Mouse (Mus musculus) intestine, embryonic 14.5 days (tissue): ENCODE data around the gene Tomm7. TPM values are rescaled to one million over a fixed set of nuclear protein-coding genes. Genes with fewer than 3 reads are reported as not detected.
"Not testable (repeated sequence)": the region's sequence is repeated elsewhere in the genome, so short reads cannot be mapped to it uniquely, and the experiment has no call there.

Source experiments
- ATAC-seq: fragments of 200-750 bp; cut with Nextera tagmentation; replicated peaks from 2 replicates; pipeline ENCODE4 v1.8.0; 2017; ENCODE audit warnings: low read depth, moderate number of reproducible peaks, moderate TSS enrichment, moderate library complexity; ENCODE audit not compliant: low FRiP score, low TSS enrichment
- DNase-seq: peaks from one replicate; pipeline ENCODE4 v3.0.0-alpha.2; 2018; ENCODE audit warnings: low spot score
- H3K27ac ChIP-seq: fragments of 300-500 bp; sonication (generic); 2 replicates; pipeline ENCODE4 v1.5.1; 2014; ENCODE audit warnings: low read depth, mild to moderate bottlenecking, control low read depth
- H3K27me3 ChIP-seq: fragments of 300-500 bp; sonication (generic); replicated peaks from 2 replicates; pipeline ENCODE4 v1.6.1; 2014; ENCODE audit warnings: low read length, control low read depth; ENCODE audit not compliant: control insufficient read depth, insufficient read depth
- H3K36me3 ChIP-seq: fragments of 300-500 bp; sonication (generic); 2 replicates; pipeline ENCODE4 v1.6.1; 2014; ENCODE audit warnings: low read length, control low read depth; ENCODE audit not compliant: control insufficient read depth, insufficient read depth
- H3K4me1 ChIP-seq: fragments of 300-500 bp; sonication (generic); replicated peaks from 2 replicates; pipeline ENCODE4 v1.6.1; 2014; ENCODE audit warnings: low read length, control low read depth, mixed read lengths; ENCODE audit not compliant: control insufficient read depth, insufficient read depth
- H3K4me2 ChIP-seq: fragments of 300-500 bp; sonication (generic); 2 replicates; pipeline ENCODE4 v1.6.1; 2014; ENCODE audit warnings: low read length
- H3K4me3 ChIP-seq: fragments of 300-500 bp; sonication (generic); 2 replicates; pipeline ENCODE4 v1.5.1; 2014; ENCODE audit warnings: low read depth, low read length, control low read depth, mixed read lengths
- H3K9ac ChIP-seq: fragments of 300-500 bp; sonication (generic); 2 replicates; pipeline ENCODE4 v1.6.1; 2014; ENCODE audit warnings: mild to moderate bottlenecking, low read length
- H3K9me3 ChIP-seq: fragments of 300-500 bp; sonication (generic); 2 replicates; pipeline ENCODE4 v1.6.1; 2016; ENCODE audit warnings: low read length, control low read depth; ENCODE audit not compliant: control insufficient read depth
- WGBS: fragments of 180-500 bp; shearing (Covaris S2); extraction: QIAGEN DNeasy Blood & Tissue Kit; methylation state at CpG from one replicate; pipeline ENCODE4 v1.1.7; 2014; 5-methylcytosine and 5-hydroxymethylcytosine counted together
- polyA plus RNA-seq: library from polyadenylated mRNA; unstranded; fragments of >200 nt; fragmentation: Nextera tagmentation; extraction: Ambion mirVana; gene quantifications from 2 replicates; pipeline ENCODE4 v1.2.1, GENCODE M21; 2014

Tomm7 gene
- polyA plus RNA-seq, 1 experiment from 2014 or later, result 152 TPM

DNA sequence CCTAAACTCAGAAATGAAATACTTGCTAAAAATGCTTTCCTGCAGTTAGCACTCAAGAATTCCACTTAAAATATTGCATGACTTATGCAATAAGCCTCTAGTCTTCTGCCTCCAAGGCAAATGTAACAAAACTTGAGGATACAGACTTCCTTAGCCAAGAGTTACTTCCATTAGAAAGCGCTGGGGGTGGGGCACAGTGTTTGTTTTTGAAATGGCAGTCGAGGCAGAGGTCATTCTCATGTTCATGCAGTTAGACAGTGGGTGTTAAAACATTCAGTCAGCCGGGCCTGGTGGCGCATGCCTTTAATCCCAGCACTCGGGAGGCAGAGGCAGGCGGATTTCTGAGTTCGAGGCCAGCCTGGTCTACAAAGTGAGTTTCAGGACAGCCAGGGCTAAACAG is 5.8 kb downstream of the Tomm7 start:
- Histone ChIP-seq H3K4me1 (peaks cover 4% of the 10 kb centered on the region), H3K36me3 (peaks cover 27% of the 10 kb centered on the region), H3K27ac (no peak overlapping the region), H3K9ac (no peak overlapping the region), H3K9me3 (no peaks in the 10 kb centered on the region), H3K4me2 (no peak overlapping the region), H3K4me3 (no peak overlapping the region), H3K27me3 (0 out of 2 replicates have a peak, but pooled peaks cover under 1% of the 10 kb centered on the region)
- WGBS, result 89% methylated on average over 7 of the region's 7 CpGs
- ATAC-seq (no peak), DNase-seq (peak; percentile 21)

GRCm38 (mm10) chr5:23835691-23836090 is 8.3 kb downstream of the Tomm7 start:
- WGBS, result 70% methylated on average over 1 of the region's 1 CpGs
- not testable (repeated sequence) for H3K9ac ChIP-seq, ATAC-seq, H3K27ac ChIP-seq, H3K4me1 ChIP-seq, H3K9me3 ChIP-seq, H3K4me3 ChIP-seq, H3K4me2 ChIP-seq
- DNase-seq, result peak; percentile 7
- H3K27me3 ChIP-seq, result peaks cover 12% of the 10 kb centered on the region; the same call in 1 of the 2 replicates
- peaks cover 18% of the 10 kb centered on the region for H3K36me3 ChIP-seq

GRCm38 (mm10) chr5:23830897-23831752 is 12.8 kb downstream of the Tomm7 start:
- no peaks in the 10 kb centered on the region for H3K9me3 ChIP-seq
- DNase-seq, result peak; percentile 49
- peak overlapping the region; percentile 16; the same call in 1 of the 2 replicates for H3K4me3 ChIP-seq
- ATAC-seq, result no peak
- H3K4me1 ChIP-seq, result no peaks in the 10 kb centered on the region
- H3K9ac ChIP-seq, result no peak overlapping the region
- H3K27me3 ChIP-seq, result peaks cover 13% of the 10 kb centered on the region; the same call in 1 of the 2 replicates
- 39% methylated on average over 58 of the region's 58 CpGs for WGBS
- H3K36me3 ChIP-seq, result no peaks in the 10 kb centered on the region
- peak overlapping the region; percentile 30 for H3K4me2 ChIP-seq
- no peak overlapping the region for H3K27ac ChIP-seq

DNA sequence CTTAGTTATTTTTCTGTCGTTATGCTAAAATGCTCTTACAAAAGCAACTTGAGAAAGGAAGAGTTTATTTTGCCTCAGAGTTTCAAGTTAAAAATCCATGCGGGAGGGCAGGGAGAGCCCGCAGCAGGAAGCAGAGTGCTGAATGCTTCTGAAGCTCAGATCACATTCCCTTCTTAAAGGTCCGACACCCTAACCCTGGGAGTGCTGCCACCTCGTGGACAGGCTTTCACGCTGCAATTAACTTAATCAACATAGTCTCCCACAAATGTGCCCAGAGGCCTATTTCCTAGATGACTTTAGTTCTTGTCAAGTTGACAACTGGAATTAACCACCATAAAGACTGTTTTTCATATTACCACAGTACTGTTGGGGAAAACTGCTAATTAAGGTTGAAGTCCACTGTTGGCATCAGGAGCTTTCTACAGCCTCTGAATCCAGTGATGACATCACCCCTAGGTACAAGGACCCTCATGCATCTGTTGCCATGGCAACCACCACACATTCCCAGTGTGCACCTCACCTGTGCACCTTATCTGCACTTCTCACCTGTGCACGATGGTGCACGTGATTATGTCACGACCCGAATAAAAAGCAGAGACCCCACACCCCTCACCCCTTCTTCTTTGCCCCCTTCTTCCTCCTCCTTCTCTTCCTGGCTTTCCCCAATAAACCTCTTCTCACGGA is 17.5 kb downstream of the Tomm7 start:
- Histone ChIP-seq H3K9me3 (no peaks in the 10 kb centered on the region), H3K27me3 (peaks cover 7% of the 10 kb centered on the region; the same call in 1 of the 2 replicates), H3K36me3 (no peaks in the 10 kb centered on the region), H3K4me1 (no peaks in the 10 kb centered on the region), H3K27ac (no peak overlapping the region), H3K4me3 (no peak overlapping the region), H3K4me2 (no peak overlapping the region), H3K9ac (no peak overlapping the region)
- DNase-seq (peak; percentile 69), ATAC-seq (0 out of 2 replicates have a peak, but pooled peaks have one; percentile 36)
- WGBS, result 42% methylated on average over 11 of the region's 11 CpGs

- Histone ChIP-seq H3K4me3 (no peak overlapping the region), H3K36me3 (peaks cover 12% of the 10 kb centered on the region), H3K9ac (no peak overlapping the region), H3K27me3 (no peaks in the 10 kb centered on the region), H3K27ac (no peak overlapping the region), H3K4me2 (no peak overlapping the region), H3K9me3 (no peaks in the 10 kb centered on the region), H3K4me1 (no peaks in the 10 kb centered on the region)
- 76% methylated on average over 8 of the region's 8 CpGs for WGBS
- ATAC-seq (no peak), DNase-seq (peak; percentile 34)
Measured at GRCm38 (mm10) chr5:23824171-23824733, 19.7 kb downstream of the Tomm7 start.

- WGBS, result 73% methylated on average over 11 of the region's 11 CpGs
- no peak for ATAC-seq
- peaks cover 20% of the 10 kb centered on the region for H3K36me3 ChIP-seq
- no peaks in the 10 kb centered on the region for H3K27me3 ChIP-seq
- no peaks in the 10 kb centered on the region for H3K4me1 ChIP-seq
- no peak overlapping the region for H3K4me3 ChIP-seq
- no peak overlapping the region for H3K27ac ChIP-seq
- DNase-seq, result peak; percentile 24
- no peak overlapping the region for H3K4me2 ChIP-seq
- H3K9ac ChIP-seq, result no peak overlapping the region
- no peaks in the 10 kb centered on the region for H3K9me3 ChIP-seq
Measured at GRCm38 (mm10) chr5:23822306-23822705, 21.7 kb downstream of the Tomm7 start.

GRCm38 (mm10) chr5:23816681-23817080 is 27.3 kb downstream of the Tomm7 start:
- H3K9ac ChIP-seq, result no peak overlapping the region
- no peaks in the 10 kb centered on the region for H3K9me3 ChIP-seq
- H3K4me1 ChIP-seq, result no peaks in the 10 kb centered on the region
- ATAC-seq (no peak), DNase-seq (peak; percentile 39)
- peaks cover 70% of the 10 kb centered on the region for H3K36me3 ChIP-seq
- H3K27ac ChIP-seq, result no peak overlapping the region
- no peak overlapping the region for H3K4me2 ChIP-seq
- WGBS, result 92% methylated on average over 15 of the region's 15 CpGs
- H3K27me3 ChIP-seq, result no peaks in the 10 kb centered on the region
- H3K4me3 ChIP-seq, result no peak overlapping the region

GRCm38 (mm10) chr5:23814841-23815240 is 29.1 kb downstream of the Tomm7 start:
- Histone ChIP-seq H3K27me3 (no peaks in the 10 kb centered on the region), H3K4me3 (no peak overlapping the region), H3K4me1 (no peaks in the 10 kb centered on the region), H3K9ac (no peak overlapping the region), H3K9me3 (no peaks in the 10 kb centered on the region), H3K4me2 (no peak overlapping the region), H3K36me3 (peaks cover 82% of the 10 kb centered on the region), H3K27ac (no peak overlapping the region)
- WGBS, result 97% methylated on average over 5 of the region's 5 CpGs
- DNase-seq (peak; percentile 38), ATAC-seq (no peak)
